Mouse (Mus musculus) lung, embryonic 14.5 days (tissue): Measurements from ENCODE around the gene Ablim2. TPM values are rescaled to one million over a fixed set of nuclear protein-coding genes. Genes with fewer than 3 reads are reported as not detected.

ENCODE experiments used
- ATAC-seq: fragments of 200-750 bp; cut with Nextera tagmentation; 2 replicates; pipeline ENCODE4 v1.8.0; 2017; ENCODE audit warnings: mild to moderate bottlenecking, moderate TSS enrichment, moderate library complexity; ENCODE audit not compliant: insufficient read depth
- DNase-seq: peaks from one replicate; pipeline ENCODE4 v3.0.0-alpha.2; 2015
- H3K27ac ChIP-seq: fragments of 300-500 bp; sonication (generic); 2 replicates; pipeline ENCODE4 v1.5.1; 2014; ENCODE audit warnings: low read depth, mild to moderate bottlenecking, moderate library complexity
- H3K27me3 ChIP-seq: fragments of 300-500 bp; sonication (generic); 2 replicates; pipeline ENCODE4 v1.6.1; 2014; ENCODE audit warnings: low read length, control low read depth; ENCODE audit not compliant: insufficient read depth
- H3K36me3 ChIP-seq: fragments of 300-500 bp; sonication (generic); 2 replicates; pipeline ENCODE4 v1.6.1; 2014; ENCODE audit warnings: control low read depth; ENCODE audit not compliant: insufficient read depth
- H3K4me1 ChIP-seq: fragments of 300-500 bp; sonication (generic); 2 replicates; pipeline ENCODE4 v1.6.1; 2014; ENCODE audit warnings: antibody characterized with exemption, control low read depth; ENCODE audit not compliant: insufficient read depth
- H3K4me2 ChIP-seq: fragments of 300-500 bp; sonication (generic); 2 replicates; pipeline ENCODE4 v1.6.1; 2014; ENCODE audit warnings: mild to moderate bottlenecking
- H3K4me3 ChIP-seq: fragments of 300-500 bp; sonication (generic); 2 replicates; pipeline ENCODE4 v1.5.1; 2014; ENCODE audit warnings: low read depth, low read length
- H3K9ac ChIP-seq: fragments of 300-500 bp; sonication (generic); 2 replicates; pipeline ENCODE4 v1.6.1; 2014
- H3K9me3 ChIP-seq: fragments of 300-500 bp; sonication (generic); 2 replicates; pipeline ENCODE4 v1.6.1; 2016; ENCODE audit warnings: low read depth, low read length, control low read depth
- CTCF ChIP-seq: IDR thresholded peaks from 2 replicates; pipeline ENCODE4 v1.5.1; 2016; ENCODE audit warnings: antibody characterized with exemption, low read depth
- WGBS: fragments of 180-500 bp; shearing (Covaris S2); extraction: QIAGEN DNeasy Blood & Tissue Kit; methylation state at CpG from one replicate; pipeline ENCODE4 v1.1.7; 2014; 5-methylcytosine and 5-hydroxymethylcytosine counted together
- polyA plus RNA-seq: library from polyadenylated mRNA; unstranded; fragments of >200 nt; fragmentation: Nextera tagmentation; extraction: Ambion mirVana; gene quantifications from 2 replicates; pipeline ENCODE4 v1.2.1, GENCODE M21; 2014

Ablim2 gene
- polyA plus RNA-seq, 1 experiment from 2014 or later: 0.36 TPM

DNA sequence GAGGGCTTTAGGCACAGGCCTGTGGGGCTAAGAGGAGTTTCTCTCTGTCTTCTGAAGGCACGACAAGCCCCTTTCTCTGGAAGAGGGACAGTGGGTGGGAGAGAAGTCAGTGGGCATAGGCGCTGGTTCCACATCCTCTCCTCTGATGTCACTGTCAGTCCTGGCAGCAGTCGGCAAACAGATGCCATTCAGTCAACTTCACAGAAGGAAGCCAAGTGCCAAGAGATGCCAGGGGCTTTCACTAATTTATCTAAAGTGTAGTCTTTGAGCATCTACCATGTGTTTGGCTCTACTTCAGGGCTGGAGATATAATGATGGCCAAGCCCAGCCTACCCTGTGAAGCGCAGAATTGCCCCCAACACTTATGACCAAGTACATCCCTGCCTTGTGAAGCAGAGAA, 95.8 kb downstream of the Ablim2 start:
- Histone ChIP-seq H3K9ac (no peak overlapping the region), H3K4me3 (no peak overlapping the region), H3K27me3 (no peaks in the 10 kb centered on the region), H3K4me2 (no peak overlapping the region), H3K36me3 (no peaks in the 10 kb centered on the region), H3K27ac (no peak overlapping the region), H3K4me1 (no peaks in the 10 kb centered on the region), H3K9me3 (no peaks in the 10 kb centered on the region)
- DNase-seq (no peak), ATAC-seq (no peak)
- TF ChIP-seq CTCF: no peak
- WGBS: 87% methylated on average over 4 of the region's 4 CpGs

DNA sequence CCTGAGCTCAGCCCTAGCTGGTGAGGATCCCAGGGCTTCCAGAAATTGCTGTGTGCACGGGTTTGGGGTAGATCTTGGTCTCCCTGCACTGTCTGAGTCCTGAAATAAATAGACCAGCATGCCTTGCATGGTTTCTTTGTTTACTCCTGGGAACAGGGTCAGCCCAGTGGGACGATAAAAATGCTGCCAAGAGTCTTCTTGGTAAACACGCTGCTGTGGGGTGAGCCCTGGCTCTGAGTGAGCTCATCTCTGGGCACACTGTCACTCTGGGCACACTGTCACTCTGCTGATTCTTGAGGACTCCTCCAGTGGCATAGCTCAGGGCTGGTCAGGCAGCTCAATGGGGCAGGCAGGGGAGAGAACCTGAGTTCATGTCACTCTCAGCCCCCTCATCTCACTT, 98.6 kb downstream of the Ablim2 start:
- DNase-seq (no peak), ATAC-seq (no peak)
- Histone ChIP-seq H3K4me2 (no peak overlapping the region), H3K27me3 (no peaks in the 10 kb centered on the region), H3K9ac (no peak overlapping the region), H3K4me3 (no peak overlapping the region), H3K27ac (no peak overlapping the region), H3K4me1 (no peaks in the 10 kb centered on the region), H3K36me3 (no peaks in the 10 kb centered on the region), H3K9me3 (no peaks in the 10 kb centered on the region)
- WGBS: 13% methylated on average over 3 of the region's 3 CpGs
- TF ChIP-seq CTCF: no peak

DNA sequence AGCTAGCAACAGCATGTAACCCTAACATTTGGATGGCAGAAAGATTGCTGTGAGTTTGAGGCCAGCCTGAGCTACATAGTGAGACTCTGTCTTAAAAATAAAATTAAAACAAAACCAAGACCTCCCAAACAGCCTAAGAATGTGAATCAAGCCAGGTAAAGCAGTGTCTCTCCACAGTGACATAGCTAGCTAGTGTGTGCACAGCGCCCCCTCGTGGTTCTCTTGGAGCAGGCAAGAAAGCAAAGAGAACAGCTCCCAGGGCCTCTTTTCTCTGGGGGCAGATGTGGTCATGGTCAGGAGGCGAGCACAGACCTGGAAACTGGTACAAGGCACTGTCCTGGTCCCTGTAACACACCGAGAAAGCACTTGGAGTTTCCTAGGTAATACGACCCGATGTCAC, 100.4 kb downstream of the Ablim2 start:
- ATAC-seq: peak; percentile 35; the same call in 1 of the 2 replicates
- H3K27ac ChIP-seq: no peak overlapping the region

DNA sequence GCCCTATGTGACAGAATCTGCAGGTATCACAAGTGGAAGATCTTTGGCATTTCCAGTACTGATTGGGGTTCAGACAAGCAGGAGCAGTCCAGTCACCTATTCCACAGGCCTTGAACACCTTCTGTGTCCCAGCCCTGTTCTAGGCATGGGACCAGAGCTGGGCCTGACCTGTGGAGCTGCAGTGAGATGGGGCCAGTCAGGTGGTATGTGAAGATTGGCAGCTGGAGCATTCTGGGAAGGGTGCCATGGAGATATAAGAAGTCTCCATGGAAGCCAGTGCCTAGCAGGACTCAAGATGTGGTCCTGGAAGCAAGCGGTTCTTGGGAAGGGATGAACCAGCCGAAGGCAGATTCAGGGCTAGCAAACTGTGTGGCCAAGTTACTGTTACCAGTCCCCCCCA, 103.8 kb downstream of the Ablim2 start:
- 69% methylated on average over 2 of the region's 2 CpGs for WGBS
- no peaks in the 10 kb centered on the region for H3K36me3 ChIP-seq
- H3K4me3 ChIP-seq: no peak overlapping the region
- ATAC-seq (no peak), DNase-seq (no peak)
- H3K9ac ChIP-seq: no peak overlapping the region
- H3K9me3 ChIP-seq: no peaks in the 10 kb centered on the region
- no peak for TF ChIP-seq CTCF
- no peak overlapping the region for H3K27ac ChIP-seq
- H3K4me1 ChIP-seq: no peaks in the 10 kb centered on the region
- no peaks in the 10 kb centered on the region for H3K27me3 ChIP-seq
- no peak overlapping the region for H3K4me2 ChIP-seq

More for the DNA sequence above, 100.4 kb downstream of the Ablim2 start:
- Histone ChIP-seq H3K4me2 (no peak overlapping the region), H3K4me1 (no peaks in the 10 kb centered on the region), H3K36me3 (no peaks in the 10 kb centered on the region), H3K9me3 (no peaks in the 10 kb centered on the region), H3K27me3 (no peaks in the 10 kb centered on the region), H3K9ac (no peak overlapping the region), H3K4me3 (no peak overlapping the region)
- TF ChIP-seq CTCF: peak; percentile 90
- peak; percentile 85 for DNase-seq
- WGBS: 19% methylated on average over 6 of the region's 6 CpGs

DNA sequence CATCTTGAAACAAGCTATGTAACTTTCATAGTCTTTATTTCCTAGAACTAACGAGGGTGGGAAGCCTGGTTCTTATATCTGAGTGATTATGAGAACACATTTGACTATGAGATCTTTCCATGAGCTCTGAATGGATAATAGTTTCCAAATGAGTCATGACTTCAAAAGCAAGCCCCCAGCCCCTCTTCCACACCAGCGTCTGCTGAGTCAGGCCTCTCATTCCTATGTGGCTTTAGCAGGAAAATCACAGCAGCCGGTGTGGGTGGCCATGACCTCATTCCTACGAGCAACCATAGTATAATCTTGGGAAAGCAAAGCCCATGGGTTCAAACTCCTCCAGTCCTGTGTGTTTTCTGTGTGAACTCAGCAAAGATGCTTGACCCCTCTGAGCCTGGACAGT, 112.3 kb downstream of the Ablim2 start:
- no peaks in the 10 kb centered on the region for H3K27me3 ChIP-seq

DNA sequence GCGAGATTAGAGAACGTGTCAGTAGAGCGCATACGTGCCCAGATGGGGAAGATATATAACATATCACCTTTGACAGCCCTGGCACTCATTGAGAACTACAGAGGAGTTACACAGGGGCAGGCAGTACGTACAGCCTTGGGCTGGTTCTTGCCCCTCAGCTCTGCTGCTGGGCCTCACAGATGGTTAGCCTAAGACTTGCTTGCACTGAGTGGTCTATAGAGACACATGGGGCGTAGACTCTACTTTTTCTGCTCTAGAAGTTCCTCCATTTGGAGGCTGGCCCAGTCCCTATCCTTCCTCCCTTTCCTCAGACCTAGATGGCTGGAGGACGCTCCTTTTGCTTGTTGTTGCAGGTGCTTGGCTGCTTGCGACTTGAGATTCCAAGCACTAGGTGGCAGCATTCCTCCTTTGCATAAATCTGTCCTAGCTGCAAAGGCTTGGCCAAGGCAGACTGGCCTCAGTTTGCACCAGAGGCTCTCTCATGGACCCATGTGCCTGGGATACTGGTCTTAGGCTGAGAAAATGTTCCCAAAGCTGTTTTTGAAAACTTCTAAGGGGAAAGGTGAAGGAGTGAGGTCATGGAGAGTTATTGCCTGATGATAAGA, 112.8 kb downstream of the Ablim2 start:
- peak; percentile 96 for TF ChIP-seq CTCF
- 48% methylated on average over 8 of the region's 8 CpGs for WGBS
- no peaks in the 10 kb centered on the region for H3K9me3 ChIP-seq
- peak; percentile 93 for DNase-seq
- ATAC-seq: peak; percentile 74
- no peaks in the 10 kb centered on the region for H3K27me3 ChIP-seq
- no peaks in the 10 kb centered on the region for H3K36me3 ChIP-seq
- H3K4me1 ChIP-seq: no peaks in the 10 kb centered on the region
- H3K9ac ChIP-seq: no peak overlapping the region
- no peak overlapping the region for H3K27ac ChIP-seq
- no peak overlapping the region for H3K4me2 ChIP-seq
- no peak overlapping the region for H3K4me3 ChIP-seq

More for the DNA sequence above, 112.3 kb downstream of the Ablim2 start:
- H3K27ac ChIP-seq: no peak overlapping the region
- DNase-seq: no peak
- H3K4me1 ChIP-seq: no peaks in the 10 kb centered on the region
- no peaks in the 10 kb centered on the region for H3K9me3 ChIP-seq
- H3K4me3 ChIP-seq: no peak overlapping the region
- H3K4me2 ChIP-seq: no peak overlapping the region
- ATAC-seq: 0 out of 2 replicates have a peak, but pooled peaks have one; percentile 7
- H3K9ac ChIP-seq: no peak overlapping the region
- H3K36me3 ChIP-seq: no peaks in the 10 kb centered on the region
- TF ChIP-seq CTCF: no peak
- WGBS: 71% methylated on average over 4 of the region's 4 CpGs

DNA sequence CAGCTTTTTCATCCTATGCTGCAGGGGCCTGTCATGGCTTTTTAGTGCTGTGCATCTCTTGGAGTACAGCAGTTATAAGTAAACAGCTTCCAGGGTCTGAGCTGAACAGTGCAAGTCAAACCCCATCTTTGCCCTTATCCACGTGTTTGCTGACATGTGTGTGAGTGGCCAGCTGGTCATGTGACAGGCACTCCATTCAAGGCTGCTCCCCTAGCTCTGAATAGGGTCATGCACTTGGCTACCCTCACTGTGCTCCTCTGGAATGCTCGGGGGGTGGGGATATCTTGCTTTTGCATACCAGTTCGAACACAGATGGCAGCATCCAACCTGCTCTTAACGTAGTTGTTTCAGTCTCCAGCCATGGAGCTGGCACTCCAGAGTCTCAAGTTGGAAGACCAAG, 115.7 kb downstream of the Ablim2 start:
- no peak overlapping the region for H3K4me3 ChIP-seq
- ATAC-seq (peak; percentile 46; the same call in 1 of the 2 replicates), DNase-seq (no peak)
- no peak overlapping the region for H3K9ac ChIP-seq
- H3K4me1 ChIP-seq: no peaks in the 10 kb centered on the region
- no peak overlapping the region for H3K27ac ChIP-seq
- H3K9me3 ChIP-seq: no peaks in the 10 kb centered on the region
- no peak overlapping the region for H3K4me2 ChIP-seq
- no peaks in the 10 kb centered on the region for H3K36me3 ChIP-seq
- 10% methylated on average over 4 of the region's 4 CpGs for WGBS
- TF ChIP-seq CTCF: no peak
- H3K27me3 ChIP-seq: no peaks in the 10 kb centered on the region

DNA sequence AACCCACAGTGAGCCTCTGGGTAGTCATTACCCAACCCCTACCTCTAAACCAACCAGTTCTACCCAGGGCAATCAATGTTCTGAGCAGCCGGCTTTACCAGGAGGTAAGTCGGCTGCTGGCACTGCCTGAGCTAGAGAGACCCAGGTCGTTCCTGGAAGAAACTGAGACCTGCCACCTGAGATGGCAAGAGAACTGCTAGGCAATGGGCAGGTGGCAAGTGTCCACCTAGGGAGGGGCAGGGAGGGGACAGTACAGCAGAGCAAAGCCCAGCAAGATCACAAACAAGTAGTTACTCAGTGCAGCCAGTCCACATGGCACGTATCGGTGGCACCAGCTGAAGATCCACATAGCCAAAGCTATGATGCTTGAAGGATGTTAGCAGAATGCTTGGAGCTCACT, 118.6 kb downstream of the Ablim2 start:
- no peaks in the 10 kb centered on the region for H3K9me3 ChIP-seq
- H3K36me3 ChIP-seq: no peaks in the 10 kb centered on the region
- no peak overlapping the region for H3K4me3 ChIP-seq
- no peak for ATAC-seq
- no peak overlapping the region for H3K27ac ChIP-seq
- H3K27me3 ChIP-seq: no peaks in the 10 kb centered on the region
- no peak overlapping the region for H3K4me2 ChIP-seq
- TF ChIP-seq CTCF: no peak
- WGBS: 83% methylated on average over 5 of the region's 5 CpGs
- no peak for DNase-seq
- H3K9ac ChIP-seq: no peak overlapping the region
- no peaks in the 10 kb centered on the region for H3K4me1 ChIP-seq
